Mouse (Mus musculus) liver, embryonic 13.5 days (tissue): ENCODE measurements around the gene Iqub. TPM values are rescaled to one million over a fixed set of nuclear protein-coding genes. Genes with fewer than 3 reads are reported as not detected.

ENCODE experiments used
- polyA plus RNA-seq: library from polyadenylated mRNA; unstranded; fragments of >200 nt; fragmentation: Nextera tagmentation; extraction: Ambion mirVana; gene quantifications from 2 replicates; pipeline ENCODE4 v1.2.1, GENCODE M21; 2015

Gene Iqub
- polyA plus RNA-seq, 1 experiment from 2014 or later: not detected

Other genes with a start within 250 kb of the Iqub start
- gene Ndufa5, start 12.9 kb upstream of the Iqub start, polyA plus RNA-seq: 279 and 307 TPM in 2 replicates
- gene Asb15, start 13.1 kb upstream of the Iqub start, polyA plus RNA-seq: not detected in 2 replicates
- 0.09 and 0.14 TPM in 2 replicates for gene Lmod2, start 82.7 kb upstream of the Iqub start, polyA plus RNA-seq
- 20.8 and 22.6 TPM in 2 replicates for gene Wasl, start 149.9 kb upstream of the Iqub start, polyA plus RNA-seq
- 0.02 TPM in 1 of 2 replicates, not detected in the other for gene Hyal6, start 218.2 kb upstream of the Iqub start, polyA plus RNA-seq
- gene Hyal4, start 233.3 kb upstream of the Iqub start, polyA plus RNA-seq: not detected in 2 replicates